Mouse (Mus musculus) spleen, embryonic (tissue): ENCODE results near the gene Eif2ak1.

Experiments used
- CTCF ChIA-PET: fragments of 350-600 bp; sonication (Branson Sonifier 250); formaldehyde crosslinking; loops from one replicate; lab custom pipeline; 2022; lab: Charles Lee

Eif2ak1 gene

GRCm38 (mm10) chr5:143897635-143898330 is 80.2 kb downstream of the Eif2ak1 start, which contains the start of gene Ankrd61:
TSS of gene Ankrd61 (minus strand) at chr5:143897685.
- CTCF ChIA-PET: no interaction called here

- CTCF ChIA-PET: no interaction called here
These were observed 84.5 kb downstream of the Eif2ak1 start for GRCm38 (mm10) chr5:143902111-143902510.

GRCm38 (mm10) chr5:143903813-143904212 is 86.2 kb downstream of the Eif2ak1 start:
- CTCF ChIA-PET: no interaction called here

- CTCF ChIA-PET: no interaction called here
These were observed 88.8 kb downstream of the Eif2ak1 start for GRCm38 (mm10) chr5:143906429-143906828.

GRCm38 (mm10) chr5:143908926-143909325 is 91.3 kb downstream of the Eif2ak1 start:
- CTCF ChIA-PET: interaction anchor here (0.5 kb wide), 1 partner anchor 1471 kb away, joined by 3 read pairs; no protein-coding TSS in a partner anchor

DNA sequence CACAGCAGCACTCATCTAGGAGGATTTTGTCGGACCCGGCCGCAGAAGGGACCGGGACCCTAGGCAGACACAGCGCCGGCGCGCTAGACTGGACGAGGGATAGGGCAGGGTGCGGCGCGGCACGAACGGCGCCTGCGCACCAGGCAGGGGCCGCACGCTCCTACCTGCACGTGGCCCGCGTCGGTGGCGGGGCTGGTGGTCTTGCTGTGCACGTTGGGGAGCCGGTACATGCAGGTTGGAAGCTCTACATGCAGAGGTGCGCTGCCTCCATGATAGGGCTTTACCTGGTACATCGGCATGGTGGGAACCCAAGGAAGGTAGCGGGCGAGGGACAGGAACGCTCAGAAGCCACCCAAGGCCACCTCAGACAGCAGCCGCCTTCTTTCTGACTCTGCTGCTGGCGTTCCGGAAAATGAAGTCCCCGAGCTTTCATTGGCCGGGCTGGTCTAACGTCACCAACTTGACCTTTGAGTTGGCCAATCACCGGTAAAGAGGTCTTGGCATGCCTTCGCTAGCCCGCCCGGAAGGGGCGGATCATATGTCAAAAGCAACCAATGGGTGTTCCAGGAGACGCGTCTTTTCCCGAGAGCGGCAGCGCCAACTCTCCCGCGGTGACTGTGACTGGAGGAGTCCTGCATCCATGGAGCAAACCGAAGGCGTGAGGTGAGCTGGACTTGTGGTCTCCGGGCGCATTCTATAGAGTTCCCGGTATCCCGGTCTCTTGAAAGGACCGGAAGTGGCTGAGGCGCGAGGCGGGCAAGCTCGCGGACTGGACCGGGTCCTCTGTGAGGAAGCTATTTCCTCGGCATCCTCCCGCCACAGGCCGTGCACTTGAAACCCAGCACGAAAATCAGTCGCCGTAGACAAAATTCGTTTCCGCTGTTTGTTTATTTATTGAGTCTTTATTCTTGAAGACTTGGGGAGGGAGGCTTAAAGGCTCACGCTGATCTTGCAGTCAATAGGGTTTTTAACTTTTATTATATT is 92.1 kb downstream of the Eif2ak1 start, which contains the start of the genes Aimp2 and Pms2:
Gene Aimp2 (minus strand): TSS at position 431 of the 984 bp plus-strand sequence.
Gene Pms2 (plus strand): TSS at position 548 of the 984 bp plus-strand sequence.
- CTCF ChIA-PET: interaction anchor here (1.2 kb wide), 1 partner anchor 178 kb away, joined by 3 read pairs; the partner anchor contains the start of gene Usp42

DNA sequence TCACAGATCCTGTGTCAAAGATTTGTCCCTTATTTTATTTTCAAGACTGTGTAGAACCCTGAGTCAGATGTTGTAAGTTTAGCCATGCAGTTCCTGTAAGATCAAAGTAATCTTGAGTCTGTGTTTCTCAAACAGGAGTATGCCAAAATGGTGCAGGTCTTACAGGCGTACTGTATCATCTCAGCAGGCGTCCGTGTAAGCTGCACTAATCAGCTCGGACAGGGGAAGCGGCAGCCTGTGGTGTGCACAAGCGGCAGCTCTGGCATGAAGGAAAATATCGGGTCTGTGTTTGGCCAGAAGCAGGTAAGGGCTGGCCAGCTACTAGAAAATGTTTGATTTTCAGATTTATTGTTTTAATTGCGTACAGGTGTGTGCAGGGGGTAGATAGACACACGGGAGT is 98.6 kb downstream of the Eif2ak1 start:
- CTCF ChIA-PET: no interaction called here

GRCm38 (mm10) chr5:143917418-143917817 is 99.8 kb downstream of the Eif2ak1 start:
- CTCF ChIA-PET: no interaction called here

- CTCF ChIA-PET: no interaction called here
These were observed 100.5 kb downstream of the Eif2ak1 start for GRCm38 (mm10) chr5:143918120-143918519.

- CTCF ChIA-PET: no interaction called here
These were observed 107.3 kb downstream of the Eif2ak1 start for GRCm38 (mm10) chr5:143924781-143925452.

DNA sequence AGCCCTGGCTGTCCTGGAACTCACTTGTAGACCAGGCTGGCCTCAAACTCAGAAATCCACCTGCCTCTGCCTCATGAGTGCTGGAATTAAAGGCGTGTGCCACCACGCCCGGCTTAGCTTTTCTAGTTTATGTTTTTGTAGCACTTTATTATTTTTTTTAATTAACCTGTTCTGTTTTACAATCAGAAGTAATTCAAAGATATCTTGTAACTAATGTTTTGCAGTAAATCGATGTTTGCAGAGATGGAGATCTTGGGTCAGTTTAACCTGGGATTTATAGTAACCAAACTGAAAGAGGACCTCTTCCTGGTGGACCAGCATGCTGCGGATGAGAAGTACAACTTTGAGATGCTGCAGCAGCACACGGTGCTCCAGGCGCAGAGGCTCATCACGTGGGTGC is 110.3 kb downstream of the Eif2ak1 start, which contains the start of gene Gm42421:
Gene Gm42421 (plus strand): TSS at position 301 of the 400 bp plus-strand sequence.
- CTCF ChIA-PET: no interaction called here

GRCm38 (mm10) chr5:143929291-143929690 is 111.7 kb downstream of the Eif2ak1 start:
- CTCF ChIA-PET: interaction anchor here (0.6 kb wide), 1 partner anchor 607 kb away, joined by 4 read pairs; no protein-coding TSS in a partner anchor

DNA sequence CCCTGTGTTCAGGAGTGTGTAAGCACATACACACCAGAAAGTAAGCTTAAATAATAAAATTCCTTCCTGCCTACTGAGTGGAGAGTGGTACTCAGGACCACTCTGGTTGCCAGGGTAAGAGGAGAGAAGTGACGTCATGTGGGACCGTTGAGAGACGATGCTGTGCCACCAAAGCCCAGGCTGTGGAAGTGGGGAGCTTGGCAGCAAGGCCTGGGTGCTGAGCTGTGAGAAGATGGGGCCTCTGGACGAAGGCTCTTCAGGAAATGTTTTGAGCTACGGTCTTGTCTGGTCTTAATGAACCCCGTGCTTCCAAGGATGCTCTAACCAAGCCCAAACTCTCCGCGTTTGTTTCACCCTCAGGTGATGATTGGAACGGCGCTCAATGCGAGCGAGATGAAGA is 113.1 kb downstream of the Eif2ak1 start:
- CTCF ChIA-PET: no interaction called here

GRCm38 (mm10) chr5:143931863-143932580 is 114.4 kb downstream of the Eif2ak1 start:
- CTCF ChIA-PET: no interaction called here

DNA sequence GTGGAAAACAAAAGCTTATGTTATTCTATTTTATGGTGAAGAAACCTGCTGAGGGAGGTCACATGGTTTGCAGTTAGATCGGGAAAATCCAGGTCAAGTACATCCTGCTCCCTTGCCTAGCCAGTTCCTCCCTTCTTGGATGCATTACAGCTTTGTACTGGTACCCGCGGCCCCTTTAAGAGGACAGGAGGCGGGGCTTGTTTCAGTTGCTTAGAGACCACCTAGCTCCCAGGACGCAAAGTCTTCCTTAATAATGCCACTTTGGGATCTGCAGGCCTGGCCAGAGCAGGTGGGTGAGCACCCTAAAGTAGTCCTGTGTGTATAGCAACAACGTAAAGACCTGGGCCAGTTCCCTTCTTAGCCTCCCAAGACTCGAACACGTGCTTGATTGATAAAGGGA is 115.2 kb downstream of the Eif2ak1 start, which contains the start of gene Rsph10b:
Gene Rsph10b (plus strand): TSS at position 205 of the 400 bp plus-strand sequence.
- CTCF ChIA-PET: no interaction called here

DNA sequence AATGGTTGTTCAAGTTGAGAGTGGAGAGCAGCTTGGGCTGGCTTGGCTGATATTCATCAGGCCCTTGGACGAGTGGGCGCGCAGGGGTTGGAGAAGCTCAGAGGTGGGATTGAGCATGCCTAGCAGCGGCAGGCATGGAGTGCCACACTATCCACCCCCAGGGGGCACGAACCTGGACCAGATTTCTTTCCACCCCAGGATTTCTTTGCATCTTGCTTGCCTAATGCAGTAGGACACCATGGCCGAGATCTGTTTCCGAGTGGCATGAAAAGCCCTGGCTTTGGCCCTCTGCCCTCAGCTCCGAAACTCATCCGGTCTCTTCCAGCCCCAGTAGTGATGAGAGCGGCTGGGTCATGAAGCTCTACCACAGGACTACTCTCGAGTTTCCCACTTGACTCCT is 115.8 kb downstream of the Eif2ak1 start:
- CTCF ChIA-PET: no interaction called here

DNA sequence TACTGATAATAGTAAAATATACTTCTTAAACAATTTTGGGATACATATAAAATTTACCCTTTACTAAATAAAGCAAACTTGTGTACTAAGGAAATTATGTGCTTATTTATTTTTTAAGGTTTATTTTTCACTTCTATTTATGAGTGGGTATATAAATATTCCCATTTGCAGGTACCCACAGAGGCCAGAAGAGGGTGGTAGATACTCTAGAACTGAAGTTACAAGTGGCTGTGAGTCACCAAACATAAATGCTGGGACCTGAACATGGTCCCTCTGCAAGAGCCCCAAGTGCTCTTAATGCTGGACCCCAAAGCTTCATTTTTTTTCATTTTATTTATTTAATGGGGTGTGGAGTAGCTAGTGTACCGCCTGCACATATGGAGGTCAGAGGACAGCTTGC is 116.3 kb downstream of the Eif2ak1 start:
- CTCF ChIA-PET: no interaction called here

DNA sequence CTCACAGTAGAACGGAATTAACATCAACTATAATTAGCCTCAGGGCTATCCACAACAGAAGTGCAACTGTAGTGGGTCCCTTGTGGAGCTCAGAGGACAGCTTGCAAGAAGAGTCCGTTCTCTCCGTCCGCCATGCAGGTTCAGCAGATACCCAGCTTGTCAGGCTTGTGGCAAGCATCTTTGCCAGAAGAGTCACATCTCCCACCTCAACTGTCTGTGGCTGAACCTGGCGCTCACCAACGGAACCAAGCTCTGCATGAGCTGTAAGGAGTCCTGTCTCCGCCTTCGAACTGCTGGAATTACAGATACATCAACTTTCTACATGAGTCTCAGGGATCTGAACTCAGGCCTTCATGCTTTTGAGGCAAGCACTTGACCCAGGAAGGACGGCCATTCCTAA is 118.6 kb downstream of the Eif2ak1 start:
- CTCF ChIA-PET: no interaction called here

GRCm38 (mm10) chr5:143941588-143941987 is 124.0 kb downstream of the Eif2ak1 start:
- CTCF ChIA-PET: no interaction called here

GRCm38 (mm10) chr5:143943231-143944125 is 125.9 kb downstream of the Eif2ak1 start:
- CTCF ChIA-PET: no interaction called here
